Mouse (Mus musculus): Measurements from ENCODE around the gene Alg3. TPM values are rescaled to one million over a fixed set of nuclear protein-coding genes. Genes with fewer than 3 reads are reported as not detected.

The Alg3 gene
- total and polyA plus RNA-seq, 3 experiments = 17.2 to 81.1 (median 22.7) TPM

GRCm38 (mm10) chr16:20623211-20623610 lies 11.7 kb upstream of the Alg3 start:
- in situ Hi-C loops (cut with MboI; ENCODE audit: low pct_ligation_motif_present, low pct_unique_long_range_greater_than_20kb, low sequenced_read_pairs) (no loop called here), dilution Hi-C loops (cut with MboI; ENCODE audit: extremely low pct_ligation_motif_present, extremely low pct_unique_long_range_greater_than_20kb, low sequenced_read_pairs) (no loop called here)
- Histone ChIP-seq H3K79me2 (replicated peaks; ENCODE audit: control insufficient read depth, extremely low read depth, insufficient read depth, poor library complexity, severe bottlenecking) (no peaks in the 10 kb centered on the region), H3K36me3 (replicated peaks in 1 of 2; ENCODE audit: control insufficient read depth in 1 of 2, insufficient read depth in 1 of 2, low read length in 1 of 2) (peaks cover 2 to 26% of the 10 kb centered on the region in 2 experiments), H3K4me2 (ENCODE audit: insufficient read depth, low read depth, poor library complexity, severe bottlenecking) (no peak overlapping the region), H3K9me3 (replicated peaks; ENCODE audit: low read length) (peaks cover 17% of the 10 kb centered on the region), H3K4me1 (ENCODE audit: control insufficient read depth in 1 of 2, insufficient read depth in 2 of 2) (peaks cover 4 to 25% of the 10 kb centered on the region in 2 experiments; a peak in 3 of 4 replicates), H3K4me3 (replicated peaks in 1 of 3; ENCODE audit: low read depth in 2 of 3, low read length in 2 of 3, poor library complexity in 1 of 3) (no peak overlapping the region), H3K27ac (ENCODE audit: insufficient read depth, low read depth) (no peak overlapping the region), H3K9ac (ENCODE audit: insufficient read depth, low read depth) (peak overlapping the region; percentile 72; the same call in 1 of the 2 replicates), H3K27me3 (replicated peaks) (no peaks in the 10 kb centered on the region)
- TF ChIP-seq RAD21 (IDR thresholded peaks at IDR 0.05; ENCODE audit: low read depth, low read length) (no peak), ZKSCAN1 (IDR thresholded peaks at IDR 0.05; ENCODE audit: borderline replicate concordance, low read depth, low read length) (no peak), MAX (IDR thresholded peaks at IDR 0.05; ENCODE audit: low read length) (no peak), TBP (conservative IDR thresholded peaks at IDR 0.05; ENCODE audit: low read depth, low read length) (no peak)
- DNase-seq (ENCODE audit: extremely low read depth) = no peak

- dilution Hi-C loops (cut with MboI; ENCODE audit: extremely low pct_ligation_motif_present, extremely low pct_unique_long_range_greater_than_20kb, low sequenced_read_pairs) = no loop called here
- Histone ChIP-seq H3K36me3 (replicated peaks in 1 of 2; ENCODE audit: control insufficient read depth in 1 of 2, insufficient read depth in 1 of 2, low read length in 1 of 2) (peaks cover 2 to 36% of the 10 kb centered on the region in 2 experiments), H3K79me2 (replicated peaks; ENCODE audit: control insufficient read depth, extremely low read depth, insufficient read depth, poor library complexity, severe bottlenecking) (no peaks in the 10 kb centered on the region), H3K4me3 (replicated peaks in 1 of 3; ENCODE audit: low read depth in 2 of 3, low read length in 2 of 3, poor library complexity in 1 of 3) (peak overlapping the region; percentile 62 to 85 (median 80)), H3K27ac (ENCODE audit: insufficient read depth, low read depth) (peak overlapping the region; percentile 85), H3K9ac (ENCODE audit: insufficient read depth, low read depth) (peak overlapping the region; percentile 72), H3K4me2 (ENCODE audit: insufficient read depth, low read depth, poor library complexity, severe bottlenecking) (peak overlapping the region; percentile 72), H3K4me1 (ENCODE audit: control insufficient read depth in 1 of 2, insufficient read depth in 2 of 2) (peaks cover 4 to 27% of the 10 kb centered on the region in 2 experiments; a peak in 3 of 4 replicates), H3K9me3 (replicated peaks; ENCODE audit: low read length) (peaks cover 17% of the 10 kb centered on the region), H3K27me3 (replicated peaks) (no peaks in the 10 kb centered on the region)
- peak; percentile 95 for DNase-seq (ENCODE audit: extremely low read depth)
- in situ Hi-C loops (cut with MboI; ENCODE audit: low pct_ligation_motif_present, low pct_unique_long_range_greater_than_20kb, low sequenced_read_pairs) = no loop called here
- peak; percentile 53 for TF ChIP-seq NELFE (IDR thresholded peaks at IDR 0.05; ENCODE audit: low read depth, low read length)
- TF ChIP-seq SIN3A (IDR thresholded peaks at IDR 0.05; ENCODE audit: low read length) = peak; percentile 95
- 0 out of 2 replicates have a peak, but pooled peaks have one; percentile 10 for TF ChIP-seq KAT2A (IDR thresholded peaks at IDR 0.05; ENCODE audit: insufficient replicate concordance, low read length)
- TF ChIP-seq USF2 (conservative IDR thresholded peaks at IDR 0.05; ENCODE audit: low read depth, low read length) = 0 out of 2 replicates have a peak, but pooled peaks have one; percentile 11
- peak; percentile 62; the same call in 1 of the 2 replicates for TF ChIP-seq GABPA (IDR thresholded peaks at IDR 0.05; ENCODE audit: insufficient replicate concordance, low read depth, low read length)
- TF ChIP-seq CHD2 (IDR thresholded peaks at IDR 0.05; ENCODE audit: low read length) = peak; percentile 53
- TF ChIP-seq RCOR1 (conservative IDR thresholded peaks at IDR 0.05; ENCODE audit: low read depth, low read length) = peak; percentile 16; the same call in 1 of the 2 replicates
- peak; percentile 60 for TF ChIP-seq BHLHE40 (IDR thresholded peaks at IDR 0.05; ENCODE audit: low read depth, low read length)
- TF ChIP-seq MAFK (IDR thresholded peaks at IDR 0.05; ENCODE audit: insufficient replicate concordance, low read length) = no peak
- TF ChIP-seq ETS1 (conservative IDR thresholded peaks at IDR 0.05; ENCODE audit: low read depth, low read length) = peak; percentile 65; the same call in 1 of the 2 replicates
- peak; percentile 1 for TF ChIP-seq EP300 (IDR thresholded peaks at IDR 0.05; ENCODE audit: low read length)
- 0 out of 2 replicates have a peak, but pooled peaks have one; percentile 27 for TF ChIP-seq TBP (conservative IDR thresholded peaks at IDR 0.05; ENCODE audit: low read depth, low read length)
- peak; percentile 82; the same call in 1 of the 2 replicates for TF ChIP-seq POLR2AphosphoS2 (IDR thresholded peaks at IDR 0.05; ENCODE audit: low read depth, low read length)
- 0 out of 2 replicates have a peak, but pooled peaks have one; percentile 4 for TF ChIP-seq JUN (IDR thresholded peaks at IDR 0.05; ENCODE audit: insufficient read depth, low read depth, low read length)
- TF ChIP-seq HCFC1 (IDR thresholded peaks at IDR 0.05; ENCODE audit: low read depth, low read length) = peak; percentile 23; the same call in 1 of the 2 replicates
- no peak; the same call in 1 of the 2 replicates for TF ChIP-seq RAD21 (IDR thresholded peaks at IDR 0.05; ENCODE audit: low read depth, low read length)
- peak; percentile 88 for TF ChIP-seq E2F4 (IDR thresholded peaks at IDR 0.05; ENCODE audit: insufficient replicate concordance, low read depth, low read length)
- peak; percentile 59; the same call in 1 of the 2 replicates for TF ChIP-seq IRF4 (IDR thresholded peaks at IDR 0.05; ENCODE audit: low read depth, low read length)
- TF ChIP-seq CTCF (conservative IDR thresholded peaks at IDR 0.05 in 1 of 2, IDR thresholded peaks at IDR 0.05 in 1 of 2; ENCODE audit: low read depth in 2 of 2, low read length in 2 of 2) = no peak
- TF ChIP-seq ELF1 (IDR thresholded peaks at IDR 0.05; ENCODE audit: low read depth, low read length) = peak; percentile 40; the same call in 1 of the 2 replicates
- TF ChIP-seq PAX5 (IDR thresholded peaks at IDR 0.05; ENCODE audit: low read length) = no peak
- TF ChIP-seq SMC3 (IDR thresholded peaks at IDR 0.05; ENCODE audit: low read depth, low read length) = no peak
- TF ChIP-seq MAZ (IDR thresholded peaks at IDR 0.05; ENCODE audit: low read depth, low read length) = peak; percentile 92
- no peak for TF ChIP-seq ZMIZ1 (IDR thresholded peaks at IDR 0.05; ENCODE audit: low read depth, low read length)
- no peak; the same call in 1 of the 2 replicates for TF ChIP-seq MEF2A (IDR thresholded peaks at IDR 0.05; ENCODE audit: borderline replicate concordance, low read depth, low read length)
- TF ChIP-seq NRF1 (IDR thresholded peaks at IDR 0.05; ENCODE audit: low read depth, low read length) = peak; percentile 63
- TF ChIP-seq UBTF (IDR thresholded peaks at IDR 0.05; ENCODE audit: low read depth, low read length) = peak; percentile 60; the same call in 1 of the 2 replicates
These were observed 10.6 kb upstream of the Alg3 start for GRCm38 (mm10) chr16:20621991-20622685.

All from CH12.LX (cell line).